Mouse (Mus musculus): ENCODE data around the gene Nans.

DNA sequence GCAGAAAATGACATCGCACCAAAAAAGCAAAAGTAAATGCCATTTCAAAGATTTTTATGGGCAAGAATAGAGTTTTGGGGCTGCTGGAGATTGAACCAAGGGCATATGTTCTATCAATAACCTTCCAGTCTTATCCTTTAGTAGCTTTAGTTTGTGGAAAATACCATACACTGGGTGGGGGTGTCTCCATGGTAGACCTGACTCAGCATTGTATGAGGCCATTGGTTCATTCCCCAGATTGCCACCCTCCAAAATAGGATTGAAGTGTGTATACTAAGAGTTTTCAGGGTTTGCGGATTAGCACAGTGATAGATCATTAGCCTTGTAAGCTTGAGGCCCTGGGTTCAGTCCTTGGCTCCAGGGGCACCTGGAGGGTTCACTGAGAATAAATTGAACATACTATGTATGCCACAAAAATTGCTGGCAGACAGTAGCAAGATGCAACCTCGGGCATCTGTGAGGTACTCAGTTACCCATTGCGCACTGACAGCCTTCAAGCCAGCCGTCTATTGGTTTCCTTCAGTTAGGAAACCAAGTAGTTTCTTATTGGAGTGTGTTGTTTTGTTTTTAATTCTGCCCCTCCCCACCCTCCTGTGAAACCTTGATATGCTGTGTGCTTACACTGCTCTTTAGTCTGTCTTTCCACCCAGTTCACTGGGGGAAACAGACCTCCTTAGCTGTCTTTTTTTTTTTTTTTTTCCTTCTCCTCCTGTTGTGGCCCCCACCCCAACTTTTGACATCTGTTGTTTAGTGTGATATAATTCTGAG, 34.8 kb upstream of the Nans start:
- no peak for TF ChIP-seq GATA1 (IDR thresholded peaks at IDR 0.05; ENCODE audit: borderline replicate concordance, low read length)
- TF ChIP-seq FLI1 (IDR thresholded peaks at IDR 0.05; ENCODE audit: low read length), result no peak
